Mouse (Mus musculus): Measurements from ENCODE around the gene Irx1. TPM values are rescaled to one million over a fixed set of nuclear protein-coding genes. Genes with fewer than 3 reads are reported as not detected.
A peak's percentile ranks its signal among the peaks of the same experiment; 100 is the strongest.

Gene Irx1
- total RNA-seq (2021) (1 to 10 TPM; 5.2 to 6.9 TPM), polyA plus RNA-seq (2012; rRNA removed) (5.6 and 7.1 TPM in 2 replicates)
- long read RNA-seq: 0 reads

GRCm38 (mm10) chr13:71963356-71964351 is at the start of gene Irx1:
Irx1 (minus strand) TSS chr13:71963723.
- peak; percentile 33 to 45 for DNase-seq
- peaks cover 13% of the 10 kb centered on the region; the same call in 1 of the 2 replicates for H3K27me3 ChIP-seq (ENCODE audit: control insufficient read depth, insufficient read depth, low read length)

GRCm38 (mm10) chr13:71979932-71980655 is 16.6 kb upstream of the Irx1 start:
- no peaks in the 10 kb centered on the region for H3K4me1 ChIP-seq (ENCODE audit: control insufficient read depth, insufficient read depth, low read length)
- no peaks in the 10 kb centered on the region for H3K79me2 ChIP-seq (replicated peaks; ENCODE audit: control insufficient read depth, insufficient read depth, low read length)
- TF ChIP-seq CTCF (IDR thresholded peaks at IDR 0.05): no peak
- TF ChIP-seq EP300 (IDR thresholded peaks at IDR 0.05; ENCODE audit: insufficient read depth, low read depth, low read length): no peak
- TF ChIP-seq POLR2A (IDR thresholded peaks at IDR 0.05; ENCODE audit: insufficient read depth, low read depth, low read length): no peak
- H3K27me3 ChIP-seq (ENCODE audit: control insufficient read depth, insufficient read depth, low read length): no peaks in the 10 kb centered on the region
- H3K27ac ChIP-seq: no peak overlapping the region
- no peaks in the 10 kb centered on the region for H3K36me3 ChIP-seq (ENCODE audit: control insufficient read depth, insufficient read depth, low read length)
- WGBS: 59% methylated on average over 5 of the region's 5 CpGs
- H3K4me3 ChIP-seq: no peak overlapping the region
- no peak overlapping the region for H3K9ac ChIP-seq (ENCODE audit: low read depth, low read length)
- DNase-seq: no peak
- intact Hi-C loops (cut with DNase I): no loop called here

More at GRCm38 (mm10) chr13:71963356-71964351, at the start of gene Irx1:
- Histone ChIP-seq H3K36me3 (ENCODE audit: control insufficient read depth, insufficient read depth, low read length) (no peaks in the 10 kb centered on the region), H3K4me1 (ENCODE audit: control insufficient read depth, insufficient read depth, low read length) (no peaks in the 10 kb centered on the region), H3K27ac (peak within 1 kb of the TSS; percentile 36), H3K79me2 (replicated peaks; ENCODE audit: control insufficient read depth, insufficient read depth, low read length) (no peaks in the 10 kb centered on the region), H3K4me3 (peak within 1 kb of the TSS; percentile 36), H3K9ac (ENCODE audit: low read depth, low read length) (peak within 1 kb of the TSS; percentile 66)
- TF ChIP-seq EP300 (IDR thresholded peaks at IDR 0.05; ENCODE audit: insufficient read depth, low read depth, low read length): no peak
- peak; percentile 19; the same call in 1 of the 2 replicates for TF ChIP-seq POLR2A (IDR thresholded peaks at IDR 0.05; ENCODE audit: insufficient read depth, low read depth, low read length)
- TF ChIP-seq CTCF (IDR thresholded peaks at IDR 0.05): no peak
- 2% methylated on average over 96 of the region's 100 CpGs for WGBS
- intact Hi-C loops (cut with DNase I): loop anchor here (5.0 kb wide), 1 partner anchor 674 kb away; no protein-coding TSS in a partner anchor

GRCm38 (mm10) chr13:71975753-71976152 is 12.2 kb upstream of the Irx1 start:
- Histone ChIP-seq H3K36me3 (ENCODE audit: control insufficient read depth, insufficient read depth, low read length) (no peaks in the 10 kb centered on the region), H3K27me3 (ENCODE audit: control insufficient read depth, insufficient read depth, low read length) (no peaks in the 10 kb centered on the region), H3K9ac (ENCODE audit: low read depth, low read length) (no peak overlapping the region), H3K4me1 (ENCODE audit: control insufficient read depth, insufficient read depth, low read length) (no peaks in the 10 kb centered on the region), H3K27ac (no peak overlapping the region), H3K79me2 (replicated peaks; ENCODE audit: control insufficient read depth, insufficient read depth, low read length) (no peaks in the 10 kb centered on the region), H3K4me3 (no peak overlapping the region)
- 62% methylated on average over 3 of the region's 3 CpGs for WGBS
- no peak for TF ChIP-seq POLR2A (IDR thresholded peaks at IDR 0.05; ENCODE audit: insufficient read depth, low read depth, low read length)
- TF ChIP-seq EP300 (IDR thresholded peaks at IDR 0.05; ENCODE audit: insufficient read depth, low read depth, low read length): no peak
- TF ChIP-seq CTCF (IDR thresholded peaks at IDR 0.05): no peak
- no peak for DNase-seq
- intact Hi-C loops (cut with DNase I): no loop called here

- TF ChIP-seq POLR2A (IDR thresholded peaks at IDR 0.05; ENCODE audit: insufficient read depth, low read depth, low read length) (no peak), EP300 (IDR thresholded peaks at IDR 0.05; ENCODE audit: insufficient read depth, low read depth, low read length) (no peak), CTCF (IDR thresholded peaks at IDR 0.05) (no peak)
- H3K27me3 ChIP-seq (ENCODE audit: control insufficient read depth, insufficient read depth, low read length): peaks cover 8% of the 10 kb centered on the region; the same call in 1 of the 2 replicates
Measured at GRCm38 (mm10) chr13:71968286-71968685, 4.8 kb upstream of the Irx1 start.

GRCm38 (mm10) chr13:71967341-71968250 is 4.1 kb upstream of the Irx1 start:
- 9% methylated on average over 28 of the region's 28 CpGs for WGBS
- Histone ChIP-seq H3K27me3 (ENCODE audit: control insufficient read depth, insufficient read depth, low read length) (peaks cover 10% of the 10 kb centered on the region; the same call in 1 of the 2 replicates), H3K79me2 (replicated peaks; ENCODE audit: control insufficient read depth, insufficient read depth, low read length) (no peaks in the 10 kb centered on the region), H3K4me1 (ENCODE audit: control insufficient read depth, insufficient read depth, low read length) (no peaks in the 10 kb centered on the region), H3K4me3 (no peak overlapping the region), H3K9ac (ENCODE audit: low read depth, low read length) (no peak overlapping the region), H3K27ac (no peak overlapping the region), H3K36me3 (ENCODE audit: control insufficient read depth, insufficient read depth, low read length) (no peaks in the 10 kb centered on the region)
- peak in 1 of 2 experiments; percentile 0 for DNase-seq
- TF ChIP-seq EP300 (IDR thresholded peaks at IDR 0.05; ENCODE audit: insufficient read depth, low read depth, low read length): no peak
- no peak for TF ChIP-seq CTCF (IDR thresholded peaks at IDR 0.05)
- TF ChIP-seq POLR2A (IDR thresholded peaks at IDR 0.05; ENCODE audit: insufficient read depth, low read depth, low read length): no peak
- intact Hi-C loops (cut with DNase I): no loop called here

More at GRCm38 (mm10) chr13:71968286-71968685, 4.8 kb upstream of the Irx1 start:
- Histone ChIP-seq H3K4me3 (no peak overlapping the region), H3K79me2 (replicated peaks; ENCODE audit: control insufficient read depth, insufficient read depth, low read length) (no peaks in the 10 kb centered on the region), H3K36me3 (ENCODE audit: control insufficient read depth, insufficient read depth, low read length) (no peaks in the 10 kb centered on the region), H3K27ac (no peak overlapping the region), H3K4me1 (ENCODE audit: control insufficient read depth, insufficient read depth, low read length) (no peaks in the 10 kb centered on the region), H3K9ac (ENCODE audit: low read depth, low read length) (no peak overlapping the region)
- DNase-seq: no peak
- WGBS: 6% methylated on average over 6 of the region's 6 CpGs
- intact Hi-C loops (cut with DNase I): no loop called here

All from heart, adult 2 months (tissue).